Mouse (Mus musculus): ENCODE results near the gene Mrps27. TPM values are rescaled to one million over a fixed set of nuclear protein-coding genes. Genes with fewer than 3 reads are reported as not detected.
"Not testable (repeated sequence)": the region's sequence is repeated elsewhere in the genome, so short reads cannot be mapped to it uniquely, and the experiment has no call there.

The Mrps27 gene
- polyA plus RNA-seq, 1 experiment from 2014 or later: 38.2 TPM

DNA sequence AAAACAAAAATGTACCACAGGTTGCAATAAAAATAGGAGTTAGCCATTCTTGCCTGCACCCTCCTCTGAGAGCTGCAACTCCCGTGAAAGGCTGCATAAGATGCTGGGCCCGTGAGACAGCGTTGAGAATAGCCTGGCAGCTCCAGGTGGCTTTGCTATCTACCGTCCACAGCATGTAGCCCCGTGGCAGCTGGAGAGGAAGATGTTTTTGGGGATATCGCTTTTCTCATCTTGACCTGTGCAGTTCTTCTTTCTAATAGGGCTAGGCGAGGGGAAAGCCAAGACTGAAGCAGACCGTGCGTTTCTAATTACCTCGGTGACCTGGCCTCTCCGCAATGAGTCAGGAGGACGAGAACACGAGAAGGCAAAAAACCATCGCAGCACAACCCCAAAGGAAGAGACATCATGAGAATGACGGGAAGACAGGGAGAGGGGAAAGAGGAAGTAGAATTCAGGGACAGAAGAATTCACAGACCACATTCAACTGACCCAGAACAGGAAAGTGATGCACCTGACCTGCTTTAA is 29.9 kb upstream of the Mrps27 start:
- Histone ChIP-seq H3K4me3 (replicated peaks; ENCODE audit: low read depth, low read length) (no peak overlapping the region), H3K36me3 (ENCODE audit: control insufficient read depth, insufficient read depth, low read length) (peaks cover 11% of the 10 kb centered on the region), H3K4me1 (ENCODE audit: control insufficient read depth, insufficient read depth, low read length) (no peaks in the 10 kb centered on the region), H3K27me3 (ENCODE audit: control insufficient read depth, insufficient read depth, low read length) (no peaks in the 10 kb centered on the region), H3K9me3 (ENCODE audit: control insufficient read depth, low read length) (no peaks in the 10 kb centered on the region), H3K27ac (replicated peaks; ENCODE audit: low read depth, low read length) (no peak overlapping the region), H3K9ac (replicated peaks; ENCODE audit: low read length) (no peak overlapping the region), H3K4me2 (ENCODE audit: low read length) (no peak overlapping the region)
- ATAC-seq (ENCODE audit: low FRiP score, low TSS enrichment) (no peak), DNase-seq (no peak)
- WGBS: 89% methylated on average over 15 of the region's 15 CpGs

DNA sequence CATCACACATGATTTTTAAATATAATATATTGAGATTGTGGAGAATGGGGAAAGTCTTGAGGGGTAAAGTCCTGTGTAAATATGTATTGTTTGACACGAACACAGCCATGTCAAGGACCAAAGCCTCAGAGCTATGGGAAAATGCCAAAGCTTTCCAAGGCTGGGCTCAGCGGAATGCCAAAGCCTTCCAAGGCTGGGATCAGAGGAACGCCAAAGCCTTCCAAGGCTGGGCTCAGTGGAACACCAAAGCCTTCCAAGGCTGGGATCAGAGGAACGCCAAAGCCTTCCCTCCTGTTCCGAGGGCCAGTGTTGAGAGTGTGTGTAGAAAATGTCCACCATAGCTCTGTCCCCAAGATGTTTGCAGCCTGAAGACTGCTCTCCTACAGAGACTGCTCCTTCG is 28.2 kb upstream of the Mrps27 start:
- Histone ChIP-seq H3K27me3 (ENCODE audit: control insufficient read depth, insufficient read depth, low read length) (no peaks in the 10 kb centered on the region), H3K4me1 (ENCODE audit: control insufficient read depth, insufficient read depth, low read length) (no peaks in the 10 kb centered on the region), H3K9me3 (ENCODE audit: control insufficient read depth, low read length) (no peaks in the 10 kb centered on the region), H3K9ac (replicated peaks; ENCODE audit: low read length) (no peak overlapping the region), H3K27ac (replicated peaks; ENCODE audit: low read depth, low read length) (no peak overlapping the region), H3K4me3 (replicated peaks; ENCODE audit: low read depth, low read length) (no peak overlapping the region), H3K4me2 (ENCODE audit: low read length) (no peak overlapping the region), H3K36me3 (ENCODE audit: control insufficient read depth, insufficient read depth, low read length) (peaks cover 27% of the 10 kb centered on the region)
- WGBS: 92% methylated on average over 6 of the region's 6 CpGs
- ATAC-seq (ENCODE audit: low FRiP score, low TSS enrichment) (no peak), DNase-seq (no peak)

DNA sequence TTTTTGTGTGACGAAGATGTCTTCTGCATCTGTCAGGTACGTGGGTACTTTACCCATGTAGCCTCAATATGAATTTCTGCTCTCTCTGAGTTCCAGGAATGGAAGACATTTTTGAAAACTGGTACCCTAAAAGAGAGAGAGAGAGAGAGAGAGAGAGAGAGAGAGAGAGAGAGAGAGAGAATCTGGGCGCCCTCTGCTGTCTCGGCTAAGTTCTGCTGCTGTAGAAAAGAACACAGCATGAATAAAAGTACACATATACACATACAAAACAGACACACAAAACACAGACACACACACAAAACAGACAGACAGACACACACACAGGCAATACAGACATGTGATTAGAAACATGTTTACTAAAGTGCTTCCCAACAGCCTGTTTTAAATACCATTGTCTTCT is 27.5 kb upstream of the Mrps27 start:
- H3K4me3 ChIP-seq (replicated peaks; ENCODE audit: low read depth, low read length): no peak overlapping the region
- H3K4me1 ChIP-seq (ENCODE audit: control insufficient read depth, insufficient read depth, low read length): no peaks in the 10 kb centered on the region
- DNase-seq (peak; percentile 75), ATAC-seq (ENCODE audit: low FRiP score, low TSS enrichment) (no peak)
- no peak overlapping the region for H3K4me2 ChIP-seq (ENCODE audit: low read length)
- peaks cover 33% of the 10 kb centered on the region for H3K36me3 ChIP-seq (ENCODE audit: control insufficient read depth, insufficient read depth, low read length)
- no peaks in the 10 kb centered on the region for H3K9me3 ChIP-seq (ENCODE audit: control insufficient read depth, low read length)
- no peaks in the 10 kb centered on the region for H3K27me3 ChIP-seq (ENCODE audit: control insufficient read depth, insufficient read depth, low read length)
- no peak overlapping the region for H3K9ac ChIP-seq (replicated peaks; ENCODE audit: low read length)
- no peak overlapping the region for H3K27ac ChIP-seq (replicated peaks; ENCODE audit: low read depth, low read length)
- 60% methylated on average over 4 of the region's 4 CpGs for WGBS

DNA sequence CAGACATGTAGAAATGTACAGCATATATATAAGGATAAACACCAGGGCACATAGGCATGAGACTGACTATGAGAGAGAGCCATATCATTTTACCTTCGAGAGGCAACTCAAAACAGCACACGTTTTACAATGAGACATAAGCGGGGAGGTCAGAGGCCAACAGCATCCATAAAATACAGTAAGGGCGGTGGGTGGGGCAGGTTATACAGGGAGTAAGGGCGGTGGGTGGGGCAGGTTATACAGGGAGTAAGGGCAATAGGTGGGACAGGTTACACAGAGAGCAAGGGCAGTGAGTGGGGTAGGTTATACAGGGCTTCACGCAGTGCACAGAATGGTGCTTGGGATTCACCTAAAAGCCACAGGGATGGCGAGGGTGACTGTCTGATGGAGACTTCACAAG is 24.1 kb upstream of the Mrps27 start:
- Histone ChIP-seq H3K9me3 (ENCODE audit: control insufficient read depth, low read length) (no peaks in the 10 kb centered on the region), H3K4me2 (ENCODE audit: low read length) (no peak overlapping the region), H3K9ac (replicated peaks; ENCODE audit: low read length) (no peak overlapping the region), H3K27ac (replicated peaks; ENCODE audit: low read depth, low read length) (no peak overlapping the region), H3K4me3 (replicated peaks; ENCODE audit: low read depth, low read length) (no peak overlapping the region), H3K4me1 (ENCODE audit: control insufficient read depth, insufficient read depth, low read length) (no peaks in the 10 kb centered on the region), H3K27me3 (ENCODE audit: control insufficient read depth, insufficient read depth, low read length) (no peaks in the 10 kb centered on the region), H3K36me3 (ENCODE audit: control insufficient read depth, insufficient read depth, low read length) (peaks cover 47% of the 10 kb centered on the region)
- 96% methylated on average over 7 of the region's 7 CpGs for WGBS
- ATAC-seq (ENCODE audit: low FRiP score, low TSS enrichment) (no peak), DNase-seq (no peak)

DNA sequence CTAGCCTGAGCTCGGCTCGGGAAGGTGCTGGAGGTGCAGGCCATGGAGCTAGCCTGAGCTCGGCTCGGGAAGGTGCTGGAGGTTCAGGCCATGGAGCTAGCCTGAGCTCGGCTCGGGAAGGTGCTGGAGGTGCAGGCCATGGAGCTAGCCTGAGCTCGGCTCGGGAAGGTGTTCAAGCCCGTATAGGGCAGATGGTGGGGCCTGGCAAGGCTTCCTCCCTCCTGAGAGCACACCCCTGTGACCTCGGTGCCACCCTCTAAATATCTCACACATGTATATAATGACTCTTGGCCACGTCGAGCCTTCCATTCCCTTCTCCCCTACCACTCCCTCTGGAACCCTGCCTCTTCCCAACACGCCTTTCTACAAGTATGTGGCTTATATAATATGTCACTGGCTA is 21.7 kb upstream of the Mrps27 start:
- H3K4me1 ChIP-seq (ENCODE audit: control insufficient read depth, insufficient read depth, low read length); DNase-seq; H3K9me3 ChIP-seq (ENCODE audit: control insufficient read depth, low read length); H3K4me2 ChIP-seq (ENCODE audit: low read length); H3K27me3 ChIP-seq (ENCODE audit: control insufficient read depth, insufficient read depth, low read length); H3K9ac ChIP-seq (replicated peaks; ENCODE audit: low read length); H3K27ac ChIP-seq (replicated peaks; ENCODE audit: low read depth, low read length); H3K4me3 ChIP-seq (replicated peaks; ENCODE audit: low read depth, low read length); ATAC-seq (ENCODE audit: low FRiP score, low TSS enrichment): not testable (repeated sequence)
- H3K36me3 ChIP-seq (ENCODE audit: control insufficient read depth, insufficient read depth, low read length): peaks cover 72% of the 10 kb centered on the region
- 93% methylated on average over 13 of the region's 13 CpGs for WGBS

DNA sequence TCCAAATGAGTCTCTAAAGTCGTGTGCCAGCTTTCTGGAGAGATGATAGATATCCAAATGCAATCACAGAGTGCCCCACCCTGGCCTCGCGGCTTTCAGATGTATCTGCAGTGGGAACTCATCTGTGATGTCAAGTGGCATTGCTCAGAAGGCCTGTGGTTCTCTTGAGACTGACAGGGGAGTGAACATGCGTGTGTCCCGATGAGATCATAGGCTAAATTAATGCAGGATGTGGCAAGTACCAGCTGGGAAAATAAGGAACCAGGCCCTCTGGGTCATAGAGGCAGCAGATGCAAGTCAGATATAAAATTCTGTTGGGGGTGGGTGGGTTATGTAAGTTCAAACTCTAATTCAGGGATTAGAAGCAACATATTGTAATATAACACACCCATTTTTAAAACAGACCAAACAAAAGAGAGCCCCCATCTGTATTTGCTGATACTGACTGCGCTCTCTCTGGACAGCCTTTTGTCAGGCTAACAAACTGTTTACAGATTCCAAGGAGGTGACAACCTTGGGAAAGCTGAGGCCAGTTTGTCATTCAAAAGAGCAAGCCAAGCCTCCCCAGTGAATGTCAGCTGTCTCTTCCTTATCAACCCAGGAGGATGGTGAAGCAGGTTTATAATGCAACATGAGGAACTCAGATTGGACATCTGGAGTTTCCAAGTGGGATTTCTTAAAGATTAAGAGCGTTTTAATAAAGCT is 20.8 kb upstream of the Mrps27 start:
- Histone ChIP-seq H3K4me3 (replicated peaks; ENCODE audit: low read depth, low read length) (no peak overlapping the region), H3K36me3 (ENCODE audit: control insufficient read depth, insufficient read depth, low read length) (peaks cover 77% of the 10 kb centered on the region), H3K27ac (replicated peaks; ENCODE audit: low read depth, low read length) (no peak overlapping the region), H3K4me2 (ENCODE audit: low read length) (no peak overlapping the region), H3K9me3 (ENCODE audit: control insufficient read depth, low read length) (no peaks in the 10 kb centered on the region), H3K27me3 (ENCODE audit: control insufficient read depth, insufficient read depth, low read length) (no peaks in the 10 kb centered on the region), H3K4me1 (ENCODE audit: control insufficient read depth, insufficient read depth, low read length) (no peaks in the 10 kb centered on the region), H3K9ac (replicated peaks; ENCODE audit: low read length) (no peak overlapping the region)
- no peak for DNase-seq
- no peak for ATAC-seq (ENCODE audit: low FRiP score, low TSS enrichment)
- 72% methylated on average over 7 of the region's 7 CpGs for WGBS

DNA sequence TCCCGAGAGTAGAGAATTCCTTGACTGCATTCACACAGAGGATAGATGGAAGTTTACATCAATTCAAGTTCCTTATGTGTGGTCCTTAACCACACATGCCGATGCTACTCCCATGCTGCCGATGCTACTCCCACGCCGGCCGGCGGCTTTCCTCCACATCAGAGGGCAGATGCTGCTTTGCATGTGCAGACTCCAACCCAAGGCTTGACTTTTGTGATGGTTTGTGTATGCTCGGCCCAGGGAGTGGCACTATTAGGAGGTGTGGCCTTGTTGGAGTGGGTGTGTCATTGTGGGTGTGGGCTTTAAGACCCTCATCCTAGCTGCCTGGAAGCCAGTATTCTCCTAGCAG is 20.3 kb upstream of the Mrps27 start:
- not testable (repeated sequence) for H3K4me2 ChIP-seq (ENCODE audit: low read length); DNase-seq; H3K9ac ChIP-seq (replicated peaks; ENCODE audit: low read length); H3K27ac ChIP-seq (replicated peaks; ENCODE audit: low read depth, low read length); H3K4me1 ChIP-seq (ENCODE audit: control insufficient read depth, insufficient read depth, low read length); H3K9me3 ChIP-seq (ENCODE audit: control insufficient read depth, low read length); ATAC-seq (ENCODE audit: low FRiP score, low TSS enrichment); H3K27me3 ChIP-seq (ENCODE audit: control insufficient read depth, insufficient read depth, low read length); H3K4me3 ChIP-seq (replicated peaks; ENCODE audit: low read depth, low read length)
- peaks cover 79% of the 10 kb centered on the region for H3K36me3 ChIP-seq (ENCODE audit: control insufficient read depth, insufficient read depth, low read length)
- 87% methylated on average over 8 of the region's 8 CpGs for WGBS

DNA sequence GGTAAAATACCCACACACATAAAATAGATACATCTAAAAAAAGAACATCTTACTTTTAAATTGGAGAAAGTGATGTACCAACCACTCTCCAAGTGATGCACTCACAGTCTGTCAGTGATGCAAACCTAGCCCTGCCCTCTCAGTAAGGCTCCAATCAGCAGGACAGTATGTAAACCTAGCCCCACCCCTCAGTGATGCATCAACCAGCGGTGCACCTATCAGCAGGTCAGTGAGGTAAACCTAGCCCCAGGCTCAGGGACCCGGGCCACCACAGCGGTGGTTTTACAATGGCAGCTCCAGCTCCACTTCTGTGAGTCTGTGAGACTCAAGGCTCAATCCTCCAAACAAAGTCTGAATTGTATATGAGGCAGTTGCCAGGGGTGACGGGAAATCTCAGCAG is 13.3 kb upstream of the Mrps27 start:
- Histone ChIP-seq H3K9me3 (ENCODE audit: control insufficient read depth, low read length) (no peaks in the 10 kb centered on the region), H3K4me3 (replicated peaks; ENCODE audit: low read depth, low read length) (no peak overlapping the region), H3K27ac (replicated peaks; ENCODE audit: low read depth, low read length) (no peak overlapping the region), H3K9ac (replicated peaks; ENCODE audit: low read length) (no peak overlapping the region), H3K36me3 (ENCODE audit: control insufficient read depth, insufficient read depth, low read length) (peaks cover 85% of the 10 kb centered on the region), H3K27me3 (ENCODE audit: control insufficient read depth, insufficient read depth, low read length) (no peaks in the 10 kb centered on the region), H3K4me2 (ENCODE audit: low read length) (no peak overlapping the region), H3K4me1 (ENCODE audit: control insufficient read depth, insufficient read depth, low read length) (no peaks in the 10 kb centered on the region)
- DNase-seq: no peak
- no peak for ATAC-seq (ENCODE audit: low FRiP score, low TSS enrichment)
- 68% methylated on average over 4 of the region's 4 CpGs for WGBS

DNA sequence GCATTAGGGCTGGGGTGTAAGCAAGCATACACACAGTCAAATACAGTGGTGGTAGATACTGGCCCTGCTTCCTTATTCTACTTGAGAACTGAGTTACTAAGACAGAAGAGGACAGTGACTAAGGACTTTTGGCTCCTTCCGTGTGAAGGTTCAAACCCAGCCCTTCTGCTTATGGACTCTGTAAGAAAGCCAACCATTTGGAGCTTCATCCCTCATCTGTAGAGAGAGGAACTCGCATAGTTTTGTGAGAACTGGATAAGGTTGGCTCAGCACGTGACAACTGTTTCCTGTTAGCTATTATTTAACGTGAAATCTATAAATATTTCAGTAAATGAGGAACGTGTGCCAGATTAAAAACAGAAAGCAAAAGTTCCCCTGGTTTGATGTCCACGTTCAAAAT is 7.1 kb upstream of the Mrps27 start:
- Histone ChIP-seq H3K9ac (replicated peaks; ENCODE audit: low read length) (no peak overlapping the region), H3K27ac (replicated peaks; ENCODE audit: low read depth, low read length) (no peak overlapping the region), H3K36me3 (ENCODE audit: control insufficient read depth, insufficient read depth, low read length) (peaks cover 85% of the 10 kb centered on the region), H3K27me3 (ENCODE audit: control insufficient read depth, insufficient read depth, low read length) (no peaks in the 10 kb centered on the region), H3K4me1 (ENCODE audit: control insufficient read depth, insufficient read depth, low read length) (no peaks in the 10 kb centered on the region), H3K9me3 (ENCODE audit: control insufficient read depth, low read length) (no peaks in the 10 kb centered on the region), H3K4me2 (ENCODE audit: low read length) (no peak overlapping the region), H3K4me3 (replicated peaks; ENCODE audit: low read depth, low read length) (no peak overlapping the region)
- DNase-seq (no peak), ATAC-seq (ENCODE audit: low FRiP score, low TSS enrichment) (no peak)
- WGBS: 90% methylated on average over 6 of the region's 6 CpGs
